Mouse (Mus musculus): ENCODE measurements around the gene Chit1. TPM values are rescaled to one million over a fixed set of nuclear protein-coding genes. Genes with fewer than 3 reads are reported as not detected.

The Chit1 gene
- not detected in 2 replicates for polyA plus RNA-seq (2014; fragmentation: Nextera tagmentation; extraction: Ambion mirVana)

DNA sequence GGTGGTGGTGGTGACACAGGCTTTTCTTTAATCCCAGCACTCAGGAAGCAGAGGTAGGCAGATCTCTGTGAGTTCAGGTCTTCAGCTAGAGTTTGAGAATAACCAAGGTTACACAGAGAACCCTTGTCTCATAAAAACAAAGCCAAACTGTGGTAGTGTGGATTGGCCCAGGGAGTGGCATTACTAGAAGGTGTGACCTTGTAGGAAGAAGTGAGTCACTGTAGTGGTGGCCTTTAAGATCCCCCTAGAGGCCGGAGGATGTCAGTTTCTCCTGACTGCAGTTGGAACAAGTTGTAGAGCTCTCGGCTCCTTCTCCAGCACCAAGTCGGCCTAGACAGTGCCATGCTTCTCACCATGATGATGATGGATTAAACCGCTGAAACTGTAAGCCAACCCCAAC, at the start of gene Chit1:
Chit1 (plus strand) TSS at position 264 of the 400 bp plus-strand sequence.
- Histone ChIP-seq H3K4me2 (ENCODE audit: low read length) (no peak within 1 kb of the TSS), H3K27me3 (replicated peaks; ENCODE audit: control insufficient read depth, insufficient read depth, low read length) (no peaks in the 10 kb centered on the region), H3K4me1 (replicated peaks; ENCODE audit: control insufficient read depth, insufficient read depth, low read length) (no peaks in the 10 kb centered on the region), H3K9ac (ENCODE audit: low read length) (no peak within 1 kb of the TSS), H3K4me3 (ENCODE audit: low read depth, low read length) (no peak within 1 kb of the TSS), H3K27ac (ENCODE audit: low read depth) (no peak within 1 kb of the TSS), H3K36me3 (ENCODE audit: control insufficient read depth, insufficient read depth, low read length) (no peaks in the 10 kb centered on the region), H3K9me3 (ENCODE audit: control insufficient read depth, low read length) (no peaks in the 10 kb centered on the region)
- WGBS: 77% methylated on average over 4 of the region's 4 CpGs
- no peak for ATAC-seq (replicated peaks; ENCODE audit: low FRiP score, low TSS enrichment, low read depth)
- DNase-seq (ENCODE audit: low spot score): no peak

DNA sequence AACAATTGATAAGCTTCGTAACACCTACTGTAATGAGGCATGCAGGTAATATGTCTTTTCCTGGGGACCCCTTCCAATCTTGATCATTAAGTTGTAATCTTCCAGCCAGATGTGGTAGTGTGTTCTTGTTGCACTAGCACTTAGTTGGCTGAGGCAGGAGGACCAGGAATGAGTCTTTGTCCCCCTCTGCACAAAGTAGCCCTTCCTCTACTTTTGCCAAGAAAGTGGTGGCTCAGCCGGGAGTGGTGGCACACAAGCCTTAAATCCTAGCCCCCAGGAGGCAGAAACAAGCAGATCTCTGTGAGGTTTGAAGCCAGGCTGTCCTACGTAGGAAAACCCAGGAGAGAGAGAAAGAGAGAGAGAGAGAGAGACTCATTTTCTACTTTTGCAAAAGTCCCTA, 49.1 kb upstream of the Chit1 start:
- Histone ChIP-seq H3K4me3 (ENCODE audit: low read depth, low read length) (no peak overlapping the region), H3K9ac (ENCODE audit: low read length) (no peak overlapping the region), H3K4me2 (ENCODE audit: low read length) (no peak overlapping the region), H3K27ac (ENCODE audit: low read depth) (peak overlapping the region; percentile 97), H3K27me3 (replicated peaks; ENCODE audit: control insufficient read depth, insufficient read depth, low read length) (no peaks in the 10 kb centered on the region), H3K36me3 (ENCODE audit: control insufficient read depth, insufficient read depth, low read length) (no peaks in the 10 kb centered on the region), H3K9me3 (ENCODE audit: control insufficient read depth, low read length) (no peaks in the 10 kb centered on the region), H3K4me1 (replicated peaks; ENCODE audit: control insufficient read depth, insufficient read depth, low read length) (peaks cover 57% of the 10 kb centered on the region)
- DNase-seq (ENCODE audit: low spot score): no peak
- WGBS: 78% methylated on average over 3 of the region's 3 CpGs
- ATAC-seq (replicated peaks; ENCODE audit: low FRiP score, low TSS enrichment, low read depth): no peak

DNA sequence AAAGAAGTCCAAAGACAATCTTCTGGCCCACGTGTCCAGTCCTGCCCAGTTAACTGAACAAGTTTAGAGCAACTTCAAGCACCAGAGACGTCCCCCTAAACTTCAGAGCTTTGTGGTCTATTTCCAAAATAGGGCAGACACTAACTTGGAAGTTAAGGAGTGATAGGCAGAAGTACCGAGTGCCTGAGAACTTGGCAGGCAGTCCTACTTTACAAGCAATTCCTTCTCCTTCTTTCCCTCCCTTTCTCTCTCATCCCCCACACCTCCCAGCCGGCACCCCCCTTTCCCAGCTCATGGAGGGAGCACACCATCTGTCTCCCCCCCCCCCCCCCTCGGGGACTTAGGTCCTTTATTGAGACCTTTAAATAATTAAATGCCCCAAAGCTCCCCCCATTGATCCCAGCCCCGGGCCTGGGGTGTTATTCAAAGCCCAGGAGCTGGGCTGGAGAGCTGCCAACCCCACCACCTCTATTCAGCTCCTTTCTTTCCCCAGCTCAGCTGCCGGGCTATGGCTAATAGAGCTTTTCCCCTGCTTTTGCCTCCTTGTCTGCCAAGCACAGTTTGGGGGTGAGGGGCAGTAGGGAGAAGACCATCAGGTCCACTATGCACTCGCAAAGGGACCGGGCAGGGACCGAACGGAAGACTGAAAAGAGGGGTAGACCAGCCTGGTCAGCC, 48.5 kb upstream of the Chit1 start:
- ATAC-seq (replicated peaks; ENCODE audit: low FRiP score, low TSS enrichment, low read depth) (no peak), DNase-seq (ENCODE audit: low spot score) (peak; percentile 77)
- H3K36me3 ChIP-seq (ENCODE audit: control insufficient read depth, insufficient read depth, low read length): no peaks in the 10 kb centered on the region
- H3K4me1 ChIP-seq (replicated peaks; ENCODE audit: control insufficient read depth, insufficient read depth, low read length): peaks cover 63% of the 10 kb centered on the region
- no peaks in the 10 kb centered on the region for H3K27me3 ChIP-seq (replicated peaks; ENCODE audit: control insufficient read depth, insufficient read depth, low read length)
- peak overlapping the region; percentile 97 for H3K27ac ChIP-seq (ENCODE audit: low read depth)
- H3K9me3 ChIP-seq (ENCODE audit: control insufficient read depth, low read length): no peaks in the 10 kb centered on the region
- peak overlapping the region; percentile 29; the same call in 1 of the 2 replicates for H3K9ac ChIP-seq (ENCODE audit: low read length)
- 17% methylated on average over 11 of the region's 11 CpGs for WGBS
- H3K4me2 ChIP-seq (ENCODE audit: low read length): peak overlapping the region; percentile 44
- no peak overlapping the region for H3K4me3 ChIP-seq (ENCODE audit: low read depth, low read length)

DNA sequence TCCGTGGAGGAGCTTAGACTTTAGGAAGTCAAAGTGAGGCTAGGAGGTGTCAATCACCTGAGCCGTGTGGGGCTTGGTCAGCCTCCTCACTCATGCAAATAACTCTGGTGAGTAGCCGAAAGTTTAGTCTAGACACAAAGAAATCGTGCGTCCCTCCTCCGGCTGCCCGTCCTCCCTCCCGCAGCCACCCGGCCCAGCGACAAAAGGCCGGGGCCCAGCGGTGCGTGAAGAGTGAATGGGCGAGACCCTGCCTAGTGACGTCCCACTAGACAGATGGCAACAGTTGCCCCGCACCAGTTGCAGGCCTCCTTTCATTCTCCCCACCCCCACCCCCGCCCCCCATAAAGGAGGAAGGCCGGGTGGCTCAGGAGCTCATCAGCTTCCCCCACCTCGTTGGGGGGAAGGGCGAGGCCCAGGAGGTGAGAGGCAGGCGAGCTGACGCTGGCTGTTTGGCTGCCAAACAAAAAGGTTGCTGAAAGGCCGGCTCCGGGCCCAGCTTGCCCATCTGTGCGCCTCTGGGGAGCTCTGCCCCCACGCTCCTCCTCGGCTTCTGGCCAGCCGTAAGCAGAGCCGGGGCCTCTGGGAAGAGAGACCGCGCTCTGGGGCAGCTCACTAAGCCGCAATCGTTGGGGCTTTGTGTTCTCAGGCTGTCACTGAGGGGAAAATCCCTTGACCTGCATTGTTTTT, 47.8 kb upstream of the Chit1 start:
- ATAC-seq (replicated peaks; ENCODE audit: low FRiP score, low TSS enrichment, low read depth): no peak
- H3K36me3 ChIP-seq (ENCODE audit: control insufficient read depth, insufficient read depth, low read length): no peaks in the 10 kb centered on the region
- peak overlapping the region; percentile 97 for H3K27ac ChIP-seq (ENCODE audit: low read depth)
- peaks cover 69% of the 10 kb centered on the region for H3K4me1 ChIP-seq (replicated peaks; ENCODE audit: control insufficient read depth, insufficient read depth, low read length)
- WGBS: 9% methylated on average over 33 of the region's 33 CpGs
- DNase-seq (ENCODE audit: low spot score): peak; percentile 72
- peak overlapping the region; percentile 44 for H3K4me2 ChIP-seq (ENCODE audit: low read length)
- no peaks in the 10 kb centered on the region for H3K9me3 ChIP-seq (ENCODE audit: control insufficient read depth, low read length)
- H3K27me3 ChIP-seq (replicated peaks; ENCODE audit: control insufficient read depth, insufficient read depth, low read length): no peaks in the 10 kb centered on the region
- peak overlapping the region; percentile 29 for H3K9ac ChIP-seq (ENCODE audit: low read length)
- H3K4me3 ChIP-seq (ENCODE audit: low read depth, low read length): peak overlapping the region; percentile 10; the same call in 1 of the 2 replicates

DNA sequence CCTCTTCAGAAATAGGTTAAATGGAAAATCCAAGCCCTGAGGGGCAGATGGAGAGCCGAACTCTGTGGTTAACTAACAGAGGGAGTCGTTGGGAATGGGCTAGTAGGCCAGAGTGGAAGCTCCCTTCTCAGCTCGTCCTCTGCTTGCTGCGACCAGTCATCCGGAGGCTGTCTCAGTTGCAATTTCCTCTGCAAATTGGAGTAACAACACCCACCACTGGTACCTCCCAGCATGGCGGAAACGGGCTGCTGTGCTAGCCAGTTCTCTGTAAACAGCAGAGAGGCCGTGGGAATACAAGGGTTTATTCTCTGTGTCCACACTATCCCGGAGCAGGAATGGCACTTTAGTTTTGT, 47.3 kb upstream of the Chit1 start:
- peaks cover 69% of the 10 kb centered on the region for H3K4me1 ChIP-seq (replicated peaks; ENCODE audit: control insufficient read depth, insufficient read depth, low read length)
- 22% methylated on average over 9 of the region's 9 CpGs for WGBS
- peak overlapping the region; percentile 29 for H3K9ac ChIP-seq (ENCODE audit: low read length)
- H3K4me3 ChIP-seq (ENCODE audit: low read depth, low read length): no peak overlapping the region
- no peaks in the 10 kb centered on the region for H3K9me3 ChIP-seq (ENCODE audit: control insufficient read depth, low read length)
- ATAC-seq (replicated peaks; ENCODE audit: low FRiP score, low TSS enrichment, low read depth): no peak
- H3K4me2 ChIP-seq (ENCODE audit: low read length): peak overlapping the region; percentile 44
- H3K27me3 ChIP-seq (replicated peaks; ENCODE audit: control insufficient read depth, insufficient read depth, low read length): no peaks in the 10 kb centered on the region
- H3K36me3 ChIP-seq (ENCODE audit: control insufficient read depth, insufficient read depth, low read length): no peaks in the 10 kb centered on the region
- DNase-seq (ENCODE audit: low spot score): no peak
- H3K27ac ChIP-seq (ENCODE audit: low read depth): peak overlapping the region; percentile 97

DNA sequence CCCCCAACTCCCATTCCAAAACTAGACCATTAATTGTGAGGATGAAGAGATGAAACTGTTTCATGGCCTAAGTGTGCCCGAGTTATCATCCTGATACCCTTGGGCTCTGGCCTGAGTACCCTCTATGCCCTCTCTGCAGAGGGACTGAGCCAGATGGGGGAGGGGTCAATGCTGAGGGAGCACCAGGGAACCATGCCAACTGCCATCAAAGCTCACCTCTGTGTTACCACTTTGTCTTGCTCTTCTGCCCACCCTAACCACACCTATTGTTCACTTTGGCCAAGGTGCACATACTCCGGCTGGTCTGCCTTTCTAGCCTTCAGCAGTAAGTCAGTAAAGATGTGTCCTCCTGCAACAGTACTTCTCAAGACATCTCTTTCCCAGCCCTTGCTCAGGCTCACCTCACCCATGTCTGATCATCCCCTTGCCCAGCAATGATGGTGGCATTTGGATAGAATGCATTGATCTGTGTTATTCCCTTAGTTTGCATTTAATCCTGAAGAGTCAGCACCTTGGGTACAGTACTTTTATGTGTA, 46.7 kb upstream of the Chit1 start:
- WGBS: 95% methylated on average over 2 of the region's 2 CpGs
- H3K36me3 ChIP-seq (ENCODE audit: control insufficient read depth, insufficient read depth, low read length): no peaks in the 10 kb centered on the region
- H3K4me3 ChIP-seq (ENCODE audit: low read depth, low read length): no peak overlapping the region
- H3K4me2 ChIP-seq (ENCODE audit: low read length): no peak overlapping the region
- H3K4me1 ChIP-seq (replicated peaks; ENCODE audit: control insufficient read depth, insufficient read depth, low read length): peaks cover 69% of the 10 kb centered on the region
- H3K9ac ChIP-seq (ENCODE audit: low read length): no peak overlapping the region
- no peak for DNase-seq (ENCODE audit: low spot score)
- no peaks in the 10 kb centered on the region for H3K9me3 ChIP-seq (ENCODE audit: control insufficient read depth, low read length)
- ATAC-seq (replicated peaks; ENCODE audit: low FRiP score, low TSS enrichment, low read depth): no peak
- H3K27me3 ChIP-seq (replicated peaks; ENCODE audit: control insufficient read depth, insufficient read depth, low read length): no peaks in the 10 kb centered on the region
- H3K27ac ChIP-seq (ENCODE audit: low read depth): peak overlapping the region; percentile 97; the same call in 1 of the 2 replicates

DNA sequence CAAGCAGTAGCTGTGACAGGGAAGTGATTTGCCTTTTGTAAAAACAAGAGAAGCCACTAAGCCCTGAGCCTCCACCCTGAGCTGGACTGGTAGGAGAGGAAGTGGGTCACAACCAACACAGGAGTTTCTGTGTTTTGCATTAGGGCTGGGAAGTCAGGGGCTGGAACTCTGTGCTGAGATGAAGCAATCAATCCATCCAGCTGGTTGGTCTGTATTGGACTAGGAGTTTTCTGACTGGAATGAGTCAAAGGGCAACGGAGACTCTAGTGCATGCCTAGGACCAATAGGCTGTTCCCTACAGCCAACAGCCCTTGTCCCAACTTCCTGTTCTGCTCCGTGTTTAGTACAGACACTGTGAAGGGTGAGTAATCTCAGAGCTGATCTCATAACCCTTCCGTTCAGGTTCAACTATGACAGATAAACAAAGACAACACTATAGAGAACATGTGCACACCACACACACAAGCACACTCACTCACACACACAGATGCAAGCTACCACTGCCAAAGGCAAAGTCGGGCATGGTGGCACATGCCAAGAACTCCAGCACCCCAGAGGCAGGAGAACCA, 45.7 kb upstream of the Chit1 start:
- WGBS: 41% methylated on average over 4 of the region's 4 CpGs
- no peaks in the 10 kb centered on the region for H3K36me3 ChIP-seq (ENCODE audit: control insufficient read depth, insufficient read depth, low read length)
- H3K4me1 ChIP-seq (replicated peaks; ENCODE audit: control insufficient read depth, insufficient read depth, low read length): peaks cover 73% of the 10 kb centered on the region
- ATAC-seq (replicated peaks; ENCODE audit: low FRiP score, low TSS enrichment, low read depth): no peak
- H3K4me2 ChIP-seq (ENCODE audit: low read length): no peak overlapping the region
- peak overlapping the region; percentile 1; the same call in 1 of the 2 replicates for H3K27ac ChIP-seq (ENCODE audit: low read depth)
- no peak for DNase-seq (ENCODE audit: low spot score)
- no peak overlapping the region for H3K4me3 ChIP-seq (ENCODE audit: low read depth, low read length)
- no peaks in the 10 kb centered on the region for H3K27me3 ChIP-seq (replicated peaks; ENCODE audit: control insufficient read depth, insufficient read depth, low read length)
- H3K9ac ChIP-seq (ENCODE audit: low read length): no peak overlapping the region
- no peaks in the 10 kb centered on the region for H3K9me3 ChIP-seq (ENCODE audit: control insufficient read depth, low read length)

DNA sequence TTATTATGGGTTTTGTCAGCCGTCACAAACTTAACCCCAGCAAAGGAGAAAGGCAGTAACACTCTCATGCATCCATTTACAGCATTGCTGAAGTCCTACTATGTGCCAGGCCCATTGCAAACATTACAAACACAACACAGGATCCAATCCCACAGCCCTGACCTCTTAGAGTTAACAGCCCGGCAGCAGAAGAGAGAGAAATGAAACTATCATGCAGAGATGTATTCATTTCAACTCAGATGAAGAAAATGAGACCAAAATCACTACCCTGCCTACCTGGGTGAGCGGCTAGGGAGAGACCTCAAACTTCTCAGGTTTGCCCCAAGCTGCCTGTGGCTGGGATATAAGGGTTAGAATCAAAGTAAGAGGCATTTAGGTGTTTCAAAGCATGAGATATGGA, 44.5 kb upstream of the Chit1 start:
- Histone ChIP-seq H3K27ac (ENCODE audit: low read depth) (peak overlapping the region; percentile 62; the same call in 1 of the 2 replicates), H3K4me3 (ENCODE audit: low read depth, low read length) (no peak overlapping the region), H3K36me3 (ENCODE audit: control insufficient read depth, insufficient read depth, low read length) (no peaks in the 10 kb centered on the region), H3K27me3 (replicated peaks; ENCODE audit: control insufficient read depth, insufficient read depth, low read length) (no peaks in the 10 kb centered on the region), H3K9ac (ENCODE audit: low read length) (no peak overlapping the region), H3K4me2 (ENCODE audit: low read length) (no peak overlapping the region), H3K9me3 (ENCODE audit: control insufficient read depth, low read length) (no peaks in the 10 kb centered on the region), H3K4me1 (replicated peaks; ENCODE audit: control insufficient read depth, insufficient read depth, low read length) (peaks cover 72% of the 10 kb centered on the region)
- ATAC-seq (replicated peaks; ENCODE audit: low FRiP score, low TSS enrichment, low read depth): no peak
- no peak for DNase-seq (ENCODE audit: low spot score)
- 48% methylated on average over 3 of the region's 3 CpGs for WGBS

All from intestine, embryonic 14.5 days (tissue).